Mouse (Mus musculus) c-Kit-positive CD71-positive TER-119-negative erythroid progenitor cells, embryonic 14.5 days (primary cell): ENCODE data around the gene Nacc1.

Source experiments
- DNase-seq: peaks from one replicate; pipeline ENCODE4 v3.0.0-alpha.2; 2013; ENCODE audit warnings: low read depth

Gene Nacc1

GRCm38 (mm10) chr8:84713381-84713780 is 25.7 kb upstream of the Nacc1 start:
- DNase-seq = no peak

GRCm38 (mm10) chr8:84712759-84713120 is 25.1 kb upstream of the Nacc1 start:
- DNase-seq = no peak

- DNase-seq = no peak
These were observed 24.5 kb upstream of the Nacc1 start for GRCm38 (mm10) chr8:84711933-84712758.

GRCm38 (mm10) chr8:84711312-84711711 is 23.6 kb upstream of the Nacc1 start:
- DNase-seq = no peak

- DNase-seq = no peak
These were observed 22.3 kb upstream of the Nacc1 start for GRCm38 (mm10) chr8:84709931-84710330.

- DNase-seq = no peak
These were observed 21.3 kb upstream of the Nacc1 start for GRCm38 (mm10) chr8:84708774-84709475.

- DNase-seq = no peak
These were observed 20.4 kb upstream of the Nacc1 start for GRCm38 (mm10) chr8:84708071-84708541.

GRCm38 (mm10) chr8:84707267-84707883 is 19.7 kb upstream of the Nacc1 start:
- DNase-seq = no peak

GRCm38 (mm10) chr8:84706610-84707266 is 19.1 kb upstream of the Nacc1 start:
- DNase-seq = no peak

GRCm38 (mm10) chr8:84705960-84706359 is 18.3 kb upstream of the Nacc1 start:
- DNase-seq = no peak

GRCm38 (mm10) chr8:84704867-84705831 is 17.5 kb upstream of the Nacc1 start:
- DNase-seq = no peak

- no peak for DNase-seq
These were observed 16.7 kb upstream of the Nacc1 start for GRCm38 (mm10) chr8:84704356-84704755.

- DNase-seq = no peak
These were observed 16.0 kb upstream of the Nacc1 start for GRCm38 (mm10) chr8:84703466-84704249.

- no peak for DNase-seq
These were observed 15.4 kb upstream of the Nacc1 start for GRCm38 (mm10) chr8:84702963-84703465.

GRCm38 (mm10) chr8:84702561-84702960 is 14.9 kb upstream of the Nacc1 start:
- no peak for DNase-seq

GRCm38 (mm10) chr8:84700941-84701911 is 13.6 kb upstream of the Nacc1 start, which contains the start of gene Lyl1:
Gene Lyl1 (plus strand): TSS chr8:84701457.
- peak; percentile 97 for DNase-seq

GRCm38 (mm10) chr8:84700526-84700925 is 12.9 kb upstream of the Nacc1 start:
- DNase-seq = no peak

- no peak for DNase-seq
These were observed 12.2 kb upstream of the Nacc1 start for GRCm38 (mm10) chr8:84699861-84700322.

GRCm38 (mm10) chr8:84698929-84699401 is 11.3 kb upstream of the Nacc1 start:
- DNase-seq = no peak
